9 mouse cellular contexts compared by ENCODE assay signal in genomic region chr6:140993643-140994580, GRCm38 (mm10).
DNase-seq lines count a peak whose midpoint lies in the region; ATAC-seq lines count a peak whose summit lies in the region.
"Had no signal": no experiment of that assay in that cellular context is flagged by ENCODE, and none has a peak within 500 bp of the region (broad histone marks: within the 10 kb centered on the region; RNA-seq: fewer than 3 reads in every experiment).

No protein-coding gene starts in this region.

- H3K4me3 ChIP-seq in forebrain, embryonic 16.5 days (replicated peaks; ENCODE audit: low read length): no peak overlapping the region
- H3K4me3 ChIP-seq in kidney, embryonic 15.5 days (replicated peaks): no peak overlapping the region
- H3K4me3 ChIP-seq: limb, embryonic 13.5 days had no signal

- H3K4me2 ChIP-seq in forebrain, embryonic 16.5 days (ENCODE audit: low read length): no peak overlapping the region
- H3K4me2 ChIP-seq in kidney, embryonic 15.5 days: no peak overlapping the region
- H3K4me2 ChIP-seq: limb, embryonic 13.5 days had no signal

- H3K9ac ChIP-seq in forebrain, embryonic 16.5 days (replicated peaks; ENCODE audit: low read depth, low read length): no peak overlapping the region
- H3K9ac ChIP-seq in kidney, embryonic 15.5 days: no peak overlapping the region
- H3K9ac ChIP-seq: limb, embryonic 13.5 days had no signal

- H3K27me3 ChIP-seq in forebrain, embryonic 16.5 days (replicated peaks; ENCODE audit: control insufficient read depth, insufficient read depth, low read length): no peaks in the 10 kb centered on the region
- H3K27me3 ChIP-seq in kidney, embryonic 15.5 days: no peaks in the 10 kb centered on the region
- H3K27me3 ChIP-seq: limb, embryonic 13.5 days had no signal

- peaks cover 13% of the 10 kb centered on the region for H3K4me1 ChIP-seq in forebrain, embryonic 16.5 days (replicated peaks; ENCODE audit: control insufficient read depth, insufficient read depth, low read length)
- no peaks in the 10 kb centered on the region for H3K4me1 ChIP-seq in kidney, embryonic 15.5 days
- H3K4me1 ChIP-seq: limb, embryonic 13.5 days had no signal

- H3K27ac ChIP-seq in forebrain, embryonic 16.5 days (ENCODE audit: low read length): no peak overlapping the region
- no peak overlapping the region for H3K27ac ChIP-seq in kidney, embryonic 15.5 days
- H3K27ac ChIP-seq: limb, embryonic 13.5 days had no signal

- H3K9me3 ChIP-seq in forebrain, embryonic 16.5 days (ENCODE audit: control insufficient read depth, low read length): peaks cover 2% of the 10 kb centered on the region; the same call in 1 of the 2 replicates
- H3K9me3 ChIP-seq in kidney, embryonic 15.5 days (replicated peaks): peaks cover 4% of the 10 kb centered on the region; the same call in 1 of the 2 replicates
- H3K9me3 ChIP-seq: limb, embryonic 13.5 days had no signal

- peak; percentile 13 for DNase-seq in adrenal gland, postnatal 25 days
- DNase-seq in cerebellum, adult 11 months: peak; percentile 58
- DNase-seq in lung, postnatal 36 days: peak; percentile 44
- DNase-seq in ovary, postnatal 36 days (ENCODE audit: low spot score): no peak
- no peak for DNase-seq in Muller cell, postnatal 12 days (ENCODE audit: inconsistent ontology term)
- DNase-seq: thymus, postnatal 4 days had no signal

- H3K36me3 ChIP-seq in forebrain, embryonic 16.5 days (ENCODE audit: control insufficient read depth, insufficient read depth): no peaks in the 10 kb centered on the region
- no peaks in the 10 kb centered on the region for H3K36me3 ChIP-seq in kidney, embryonic 15.5 days
- H3K36me3 ChIP-seq: limb, embryonic 13.5 days had no signal

- WGBS in forebrain, embryonic 16.5 days: 60% methylated on average over 13 of the region's 13 CpGs
- 71% methylated on average over 13 of the region's 13 CpGs for WGBS in kidney, embryonic 15.5 days

- ATAC-seq in forebrain, embryonic 16.5 days: peak; percentile 82
- no peak for ATAC-seq in kidney, embryonic 15.5 days (replicated peaks; ENCODE audit: low FRiP score)

Comparison
In these comparisons a context has a peak if more than half of its experiments do, and no peak if none do; other contexts are left out.
1. DNase-seq: peak in adrenal gland, postnatal 25 days (single experiment), cerebellum, adult 11 months (single experiment) and lung, postnatal 36 days (single experiment); none in ovary, postnatal 36 days (single experiment) and Muller cell, postnatal 12 days (single experiment).